Mouse (Mus musculus) kidney, postnatal 36 days (tissue): ENCODE results near the gene Fkbp4.
"Not testable (repeated sequence)": the region's sequence is repeated elsewhere in the genome, so short reads cannot be mapped to it uniquely, and the experiment has no call there.

ENCODE experiments used
- DNase-seq, 2 experiments: peaks; one replicate each; pipeline ENCODE4 v3.0.0; 2021 to 2022; ENCODE audit warnings: mixed read lengths in 2 of 2

The Fkbp4 gene

GRCm38 (mm10) chr6:128389185-128389584, 49.3 kb downstream of the Fkbp4 start:
- DNase-seq: no peak

DNA sequence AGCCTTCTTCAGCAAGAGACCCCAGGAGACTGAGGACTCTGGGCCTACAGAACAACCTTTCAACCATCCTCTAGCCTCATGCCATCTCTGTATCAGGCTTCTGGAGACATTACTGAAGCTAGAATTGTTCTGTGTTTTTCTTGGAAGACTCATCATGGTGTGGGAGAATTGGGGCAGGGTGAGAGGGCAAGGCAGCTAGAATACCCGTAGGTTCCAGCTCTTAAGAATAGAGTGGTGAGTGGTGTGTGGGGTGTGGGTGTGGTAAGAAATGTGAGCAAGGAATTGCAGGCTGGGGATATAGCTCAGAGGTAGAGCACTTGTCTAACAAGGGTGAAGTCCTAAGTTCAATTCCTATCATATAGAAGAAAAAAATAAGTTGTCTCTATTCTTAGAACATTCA, 53.5 kb downstream of the Fkbp4 start:
- no peak for DNase-seq

DNA sequence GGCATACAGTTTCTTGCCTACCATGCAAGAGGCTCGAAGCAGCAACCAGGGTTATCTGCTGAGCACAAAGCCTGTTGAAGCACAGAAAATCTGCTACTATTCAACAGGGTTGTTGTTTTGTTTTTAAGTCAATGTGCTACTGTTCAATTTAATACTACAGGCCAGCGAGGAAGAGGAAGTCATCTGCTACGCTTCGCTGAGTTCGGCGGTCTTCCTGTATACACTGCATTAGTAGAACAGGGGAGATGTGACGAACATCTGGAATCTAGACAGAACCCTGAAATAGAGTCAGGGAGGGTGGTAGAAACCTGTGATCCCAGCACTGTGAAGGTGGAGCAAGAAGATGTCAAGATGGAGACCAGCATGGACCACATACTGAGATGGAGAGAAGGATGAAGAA, 54.7 kb downstream of the Fkbp4 start:
- DNase-seq: no peak

DNA sequence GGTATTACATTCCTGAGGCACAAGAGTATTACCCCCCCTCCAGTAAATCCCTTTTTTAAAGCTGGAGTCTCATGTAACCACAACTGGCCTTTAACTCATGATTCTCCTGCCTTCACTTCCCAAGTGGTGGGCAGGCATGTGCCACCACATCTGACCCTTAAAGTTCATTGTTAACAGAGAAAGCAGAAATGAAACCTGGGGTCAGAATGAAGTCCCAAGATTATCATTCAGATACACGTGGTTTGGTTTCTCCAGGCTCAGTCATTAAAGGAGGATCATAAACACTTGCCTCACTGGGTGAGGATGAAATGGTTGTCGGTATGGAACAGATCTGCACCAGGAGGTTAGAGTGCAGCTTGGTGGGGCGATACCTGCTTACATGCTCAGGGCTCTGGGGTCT, 57.2 kb downstream of the Fkbp4 start:
- DNase-seq: no peak

GRCm38 (mm10) chr6:128380594-128381167, 57.8 kb downstream of the Fkbp4 start:
- not testable (repeated sequence) for DNase-seq
